Mouse (Mus musculus) hindbrain, embryonic 11.5 days (tissue): ENCODE results near the gene Nat8f3. TPM values are rescaled to one million over a fixed set of nuclear protein-coding genes. Genes with fewer than 3 reads are reported as not detected.
"Not testable (repeated sequence)": the region's sequence is repeated elsewhere in the genome, so short reads cannot be mapped to it uniquely, and the experiment has no call there.

Experiments
- ATAC-seq: fragments of 200-750 bp; cut with Nextera tagmentation; 2 replicates; pipeline ENCODE4 v1.8.0; 2017; ENCODE audit warnings: mild to moderate bottlenecking, moderate TSS enrichment, moderate library complexity; ENCODE audit not compliant: low FRiP score
- DNase-seq: peaks from one replicate; pipeline ENCODE4 v3.0.0-alpha.2; 2015; ENCODE audit warnings: low spot score
- H3K27ac ChIP-seq: fragments of 300-500 bp; sonication (generic); 2 replicates; pipeline ENCODE4 v1.5.1; 2014; ENCODE audit warnings: mild to moderate bottlenecking, low read depth, low read length
- H3K27me3 ChIP-seq: fragments of 300-500 bp; sonication (generic); 2 replicates; pipeline ENCODE4 v1.6.1; 2014; ENCODE audit warnings: mild to moderate bottlenecking, low read length, moderate library complexity, mixed read lengths; ENCODE audit not compliant: control insufficient read depth, insufficient read depth
- H3K36me3 ChIP-seq: fragments of 300-500 bp; sonication (generic); 2 replicates; pipeline ENCODE4 v1.6.1; 2014; ENCODE audit warnings: mild to moderate bottlenecking, low read length, moderate library complexity, mixed read lengths; ENCODE audit not compliant: control insufficient read depth, insufficient read depth
- H3K4me1 ChIP-seq: fragments of 300-500 bp; sonication (generic); replicated peaks from 2 replicates; pipeline ENCODE4 v1.6.1; 2014; ENCODE audit warnings: low read length, mixed read lengths; ENCODE audit not compliant: control insufficient read depth, insufficient read depth
- H3K4me2 ChIP-seq: fragments of 300-500 bp; sonication (generic); replicated peaks from 2 replicates; pipeline ENCODE4 v1.6.1; 2014; ENCODE audit warnings: mild to moderate bottlenecking, low read depth, low read length
- H3K4me3 ChIP-seq: fragments of 300-500 bp; sonication (generic); 2 replicates; pipeline ENCODE4 v1.5.1; 2014; ENCODE audit warnings: low read depth, low read length
- H3K9ac ChIP-seq: fragments of 300-500 bp; sonication (generic); 2 replicates; pipeline ENCODE4 v1.6.1; 2014; ENCODE audit warnings: low read depth, low read length
- H3K9me3 ChIP-seq: fragments of 300-500 bp; sonication (generic); 2 replicates; pipeline ENCODE4 v1.6.1; 2016; ENCODE audit warnings: low read length; ENCODE audit not compliant: control insufficient read depth
- WGBS: fragments of 180-500 bp; shearing (Covaris S2); extraction: QIAGEN DNeasy Blood & Tissue Kit; methylation state at CpG from one replicate; pipeline ENCODE4 v1.1.7; 2014; 5-methylcytosine and 5-hydroxymethylcytosine counted together
- polyA plus RNA-seq: library from polyadenylated mRNA; unstranded; fragments of >200 nt; fragmentation: Nextera tagmentation; extraction: Ambion mirVana; gene quantifications from 2 replicates; pipeline ENCODE4 v1.2.1, GENCODE M21; 2014

Nat8f3 gene
- polyA plus RNA-seq, 1 experiment from 2014 or later = 0.14 TPM

GRCm38 (mm10) chr6:85755705-85756249 lies 9.8 kb downstream of the Nat8f3 start:
- not testable (repeated sequence) for H3K36me3 ChIP-seq, H3K9me3 ChIP-seq, H3K4me3 ChIP-seq, H3K4me2 ChIP-seq, H3K27ac ChIP-seq, H3K27me3 ChIP-seq, ATAC-seq, H3K9ac ChIP-seq, H3K4me1 ChIP-seq, DNase-seq
- 78% methylated on average over 3 of the region's 6 CpGs for WGBS

GRCm38 (mm10) chr6:85713105-85713504 lies 52.4 kb downstream of the Nat8f3 start, which contains the start of gene Nat8f7:
Nat8f7 (minus strand) TSS chr6:85713205.
- not testable (repeated sequence) for H3K9me3 ChIP-seq, H3K27me3 ChIP-seq, DNase-seq, H3K9ac ChIP-seq, H3K4me3 ChIP-seq, H3K36me3 ChIP-seq, ATAC-seq, H3K4me2 ChIP-seq, H3K27ac ChIP-seq, H3K4me1 ChIP-seq
- WGBS = 86% methylated on average over 9 of the region's 10 CpGs

DNA sequence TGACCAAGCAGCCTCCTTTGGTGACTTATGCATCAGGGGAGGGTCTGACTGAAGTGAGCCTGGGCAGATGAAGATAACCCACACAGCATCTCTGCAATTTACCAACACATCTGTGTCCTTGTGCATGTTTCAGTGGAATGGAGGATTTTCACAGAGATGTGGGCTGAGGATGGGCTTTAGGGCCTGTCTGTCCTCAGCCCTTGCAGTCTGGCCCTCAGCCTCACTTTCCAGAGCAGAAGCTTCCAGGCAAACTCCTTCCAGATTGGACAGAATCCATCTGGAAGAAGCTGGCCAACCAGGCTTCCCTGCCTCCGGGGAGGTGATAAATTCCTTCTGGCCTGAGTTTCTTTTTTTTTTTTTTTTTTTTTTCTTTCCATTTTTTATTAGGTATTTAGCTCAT lies 55.9 kb downstream of the Nat8f3 start:
- not testable (repeated sequence) for H3K27ac ChIP-seq, H3K9me3 ChIP-seq, ATAC-seq, H3K9ac ChIP-seq, H3K4me1 ChIP-seq, H3K4me3 ChIP-seq, H3K36me3 ChIP-seq, H3K4me2 ChIP-seq, DNase-seq, H3K27me3 ChIP-seq
- WGBS = 88% methylated on average over 1 of the region's 1 CpGs

DNA sequence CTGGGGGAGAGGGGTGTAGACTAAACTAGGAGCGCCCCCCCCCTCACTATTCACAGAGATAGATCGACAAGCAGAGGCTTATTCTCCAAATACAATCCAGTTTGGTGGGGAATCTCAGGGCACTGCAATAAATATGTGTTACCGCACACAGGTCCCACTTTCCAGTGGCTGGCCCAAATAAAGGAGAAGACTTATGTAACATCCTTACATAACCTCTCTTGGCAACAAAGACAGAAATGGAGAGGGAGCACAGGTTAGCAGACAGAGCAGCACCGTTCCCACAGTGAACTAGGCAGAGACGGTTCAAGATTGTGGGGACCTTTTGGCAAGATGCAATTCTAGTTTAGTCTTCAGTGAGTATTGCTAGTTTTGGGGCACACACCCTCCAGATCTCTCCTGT lies 56.3 kb downstream of the Nat8f3 start:
- DNase-seq, H3K27ac ChIP-seq, H3K4me3 ChIP-seq, H3K4me1 ChIP-seq, H3K9me3 ChIP-seq, H3K27me3 ChIP-seq, H3K36me3 ChIP-seq, ATAC-seq, H3K9ac ChIP-seq, H3K4me2 ChIP-seq: not testable (repeated sequence)
- WGBS = 93% methylated on average over 5 of the region's 5 CpGs

DNA sequence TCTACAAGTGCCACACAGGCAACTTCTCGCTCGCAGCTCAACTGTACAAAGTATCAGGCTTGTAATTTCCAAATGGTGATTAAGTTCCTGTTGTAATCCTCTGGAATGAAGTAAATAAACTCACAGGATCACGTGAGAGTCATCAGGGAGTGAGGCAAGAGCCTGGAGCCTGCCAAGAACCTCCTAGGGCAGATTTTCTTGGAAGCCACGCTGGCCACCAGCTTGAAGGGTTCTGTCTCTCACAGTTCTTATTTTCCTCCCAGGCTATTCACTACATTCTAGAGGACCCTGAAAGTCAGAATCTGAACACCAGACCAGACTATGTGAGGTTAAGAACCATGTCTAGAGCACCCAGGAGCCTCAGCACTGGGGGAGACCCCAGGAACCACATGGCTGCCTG lies 63.6 kb downstream of the Nat8f3 start:
- not testable (repeated sequence) for H3K9me3 ChIP-seq, H3K4me3 ChIP-seq, H3K4me2 ChIP-seq, H3K9ac ChIP-seq, H3K27me3 ChIP-seq, H3K36me3 ChIP-seq, ATAC-seq, H3K27ac ChIP-seq, H3K4me1 ChIP-seq, DNase-seq
- WGBS = 86% methylated on average over 2 of the region's 4 CpGs

Other genes with a start within 250 kb of the Nat8f3 start
- gene Alms1, start 178.2 kb downstream of the Nat8f3 start, polyA plus RNA-seq = 7.8 and 10.4 TPM in 2 replicates
- not detected in 2 replicates for gene Nat8f7, start 52.5 kb downstream of the Nat8f3 start, polyA plus RNA-seq
- gene Nat8f6, start 55.2 kb upstream of the Nat8f3 start, polyA plus RNA-seq = not detected in 2 replicates
- not detected in 2 replicates for gene Nat8f5, start 55.2 kb upstream of the Nat8f3 start, polyA plus RNA-seq
- 0.15 TPM in 1 of 2 replicates, not detected in the other for gene Nat8, start 66.3 kb upstream of the Nat8f3 start, polyA plus RNA-seq
- 0.12 TPM in 1 of 2 replicates, not detected in the other for gene Nat8f2, start 103.4 kb upstream of the Nat8f3 start, polyA plus RNA-seq
- 4.8 and 5.2 TPM in 2 replicates for gene Nat8f4, start 139.1 kb upstream of the Nat8f3 start, polyA plus RNA-seq
- 36.2 and 39.3 TPM in 2 replicates for gene Tprkb, start 146.1 kb upstream of the Nat8f3 start, polyA plus RNA-seq
- 6.5 and 6.6 TPM in 2 replicates for gene Nat8f1, start 149.9 kb upstream of the Nat8f3 start, polyA plus RNA-seq
- gene Dusp11, start 195.9 kb upstream of the Nat8f3 start, polyA plus RNA-seq = 45.8 and 54.3 TPM in 2 replicates